Comparison of ENCODE assay signal across 28 mouse cellular contexts in genomic region chr1:75843326-75843725, GRCm38 (mm10).
A peak's percentile ranks its signal among the peaks of the same experiment; 100 is the strongest.
DNase-seq lines count a peak whose midpoint lies in the region; ATAC-seq lines count a peak whose summit lies in the region.
"Had no signal": no experiment of that assay in that cellular context is flagged by ENCODE, and none has a peak within 500 bp of the region (broad histone marks: within the 10 kb centered on the region; RNA-seq: fewer than 3 reads in every experiment).

No protein-coding gene starts in this region.

- 0 out of 2 replicates have a peak, but pooled peaks cover 2% of the 10 kb centered on the region for H3K4me1 ChIP-seq in hindbrain, embryonic 11.5 days (replicated peaks; ENCODE audit: control insufficient read depth, insufficient read depth, low read length)
- H3K4me1 ChIP-seq: heart, embryonic 12.5 days; liver, embryonic 15.5 days; stomach, embryonic 15.5 days had no signal

- no peaks in the 10 kb centered on the region for H3K9me3 ChIP-seq in hindbrain, embryonic 11.5 days (ENCODE audit: control insufficient read depth, low read length)
- H3K9me3 ChIP-seq: embryonic facial prominence, embryonic 12.5 days; forebrain, embryonic 10.5 days; heart, embryonic 12.5 days; hindbrain, embryonic 15.5 days; liver, embryonic 15.5 days; midbrain, embryonic 12.5 days; neural tube, embryonic 13.5 days; stomach, embryonic 15.5 days had no signal

- no peak overlapping the region for H3K4me3 ChIP-seq in hindbrain, embryonic 11.5 days (ENCODE audit: low read depth, low read length)
- H3K4me3 ChIP-seq: embryonic facial prominence, embryonic 12.5 days; forebrain, embryonic 10.5 days; gastrocnemius, adult 2 months; heart, adult 2 months; heart, embryonic 12.5 days; hindbrain, embryonic 15.5 days; liver, embryonic 15.5 days; midbrain, embryonic 12.5 days; neural tube, embryonic 13.5 days; stomach, embryonic 15.5 days had no signal

- 93% methylated on average over 6 of the region's 6 CpGs for WGBS in hindbrain, embryonic 11.5 days

- no peak overlapping the region for H3K4me2 ChIP-seq in hindbrain, embryonic 11.5 days (replicated peaks; ENCODE audit: low read depth, low read length)
- H3K4me2 ChIP-seq: embryonic facial prominence, embryonic 12.5 days; heart, embryonic 12.5 days; hindbrain, embryonic 15.5 days; liver, embryonic 15.5 days; lung, embryonic 14.5 days; midbrain, embryonic 12.5 days; neural tube, embryonic 13.5 days; stomach, embryonic 15.5 days had no signal

- no peaks in the 10 kb centered on the region for H3K27me3 ChIP-seq in hindbrain, embryonic 11.5 days (ENCODE audit: control insufficient read depth, insufficient read depth, low read length)
- H3K27me3 ChIP-seq: embryonic facial prominence, embryonic 12.5 days; heart, embryonic 12.5 days; hindbrain, embryonic 15.5 days; liver, embryonic 15.5 days; neural tube, embryonic 13.5 days; Patski; stomach, embryonic 15.5 days had no signal

- ATAC-seq in hindbrain, embryonic 11.5 days (ENCODE audit: low FRiP score) = no peak
- ATAC-seq: forebrain, embryonic 16.5 days; inflammation-experienced regulatory T-cells, adult 6 months; Patski had no signal

- H3K9ac ChIP-seq in hindbrain, embryonic 11.5 days (ENCODE audit: low read depth, low read length) = no peak overlapping the region
- H3K9ac ChIP-seq: embryonic facial prominence, embryonic 12.5 days; heart, embryonic 12.5 days; hindbrain, embryonic 15.5 days; liver, embryonic 15.5 days; lung, embryonic 14.5 days; midbrain, embryonic 12.5 days; neural tube, embryonic 13.5 days; stomach, embryonic 15.5 days had no signal

- peak; percentile 36 for DNase-seq in cerebellum, adult 11-12 months
- DNase-seq in cerebellum, postnatal 4 days (ENCODE audit: low spot score in 2 of 2) = no peak
- peak; percentile 1 for DNase-seq in 3134 (ENCODE audit: extremely low read depth, insufficient read length, low spot score)
- DNase-seq in cerebellum, adult 8-10 months = peak; percentile 22
- DNase-seq in cerebellum, postnatal 25 days = peak; percentile 83 to 87
- DNase-seq in ovary, postnatal 10 days (ENCODE audit: low spot score) = no peak
- DNase-seq in urinary bladder, postnatal 14 days (ENCODE audit: low spot score) = no peak
- no peak for DNase-seq in hindbrain, embryonic 11.5 days (ENCODE audit: low spot score)
- DNase-seq: adrenal gland, postnatal 10 days; gastrocnemius, adult 2 months; gastrocnemius, postnatal 36 days; heart, adult 2 months; kidney, adult 18-20 months; kidney, postnatal 36 days; lung, postnatal 14 days; right cerebral cortex, postnatal 14 days had no signal

- no peak overlapping the region for H3K27ac ChIP-seq in hindbrain, embryonic 11.5 days (ENCODE audit: low read depth, low read length)
- H3K27ac ChIP-seq: forebrain, embryonic 10.5 days; gastrocnemius, adult 2 months; heart, adult 2 months; hindbrain, embryonic 15.5 days; liver, embryonic 15.5 days; midbrain, embryonic 12.5 days; neural tube, embryonic 13.5 days; stomach, embryonic 15.5 days had no signal

- H3K36me3 ChIP-seq in hindbrain, embryonic 11.5 days (ENCODE audit: control insufficient read depth, insufficient read depth, low read length) = no peaks in the 10 kb centered on the region
- H3K36me3 ChIP-seq: embryonic facial prominence, embryonic 12.5 days; forebrain, embryonic 10.5 days; heart, embryonic 12.5 days; hindbrain, embryonic 15.5 days; liver, embryonic 15.5 days; midbrain, embryonic 12.5 days; neural tube, embryonic 13.5 days; stomach, embryonic 15.5 days had no signal

Comparison
In these comparisons a context has a peak if more than half of its experiments do, and no peak if none do; other contexts are left out.
1. DNase-seq: peak in cerebellum, adult 11-12 months (single experiment), 3134 (single experiment), cerebellum, adult 8-10 months (single experiment) and cerebellum, postnatal 25 days (2 of 2); none in cerebellum, postnatal 4 days (0 of 2), ovary, postnatal 10 days (single experiment), urinary bladder, postnatal 14 days (single experiment) and hindbrain, embryonic 11.5 days (single experiment).